Comparison of ENCODE assay signal across 9 mouse cellular contexts in genomic region chr3:88136945-88137494, GRCm38 (mm10). TPM values are rescaled to one million over a fixed set of nuclear protein-coding genes. Genes with fewer than 3 reads are reported as not detected.
DNase-seq lines count a peak whose midpoint lies in the region; ATAC-seq and TF ChIP-seq lines count a peak whose summit lies in the region.
"Had no signal": no experiment of that assay in that cellular context is flagged by ENCODE, and none has a peak within 500 bp of the region (broad histone marks: within the 10 kb centered on the region; RNA-seq: fewer than 3 reads in every experiment).

No protein-coding gene starts in this region.

- H3K9me3 ChIP-seq in lung, embryonic 15.5 days, result no peaks in the 10 kb centered on the region
- H3K9me3 ChIP-seq in embryonic facial prominence, embryonic 15.5 days (replicated peaks), result no peaks in the 10 kb centered on the region
- no peaks in the 10 kb centered on the region for H3K9me3 ChIP-seq in liver, postnatal 0 days (ENCODE audit: low read length)

- 72% methylated on average over 4 of the region's 4 CpGs for WGBS in lung, embryonic 15.5 days
- WGBS in embryonic facial prominence, embryonic 15.5 days, result 80% methylated on average over 4 of the region's 4 CpGs
- WGBS in liver, postnatal 0 days (ENCODE audit: insufficient replicate concordance), result 66% methylated on average over 4 of the region's 4 CpGs

- ATAC-seq in cerebellum, adult (ENCODE audit: insufficient number of reproducible peaks, low FRiP score, low TSS enrichment), result no peak
- ATAC-seq in lung, embryonic 15.5 days (ENCODE audit: borderline replicate concordance, extremely low read depth, low FRiP score, low TSS enrichment), result no peak
- no peak for ATAC-seq in embryonic facial prominence, embryonic 15.5 days (ENCODE audit: insufficient number of reproducible peaks, low FRiP score, low TSS enrichment, low read depth)
- no peak for ATAC-seq in liver, postnatal 0 days

- H3K27me3 ChIP-seq in lung, embryonic 15.5 days, result no peaks in the 10 kb centered on the region
- no peaks in the 10 kb centered on the region for H3K27me3 ChIP-seq in embryonic facial prominence, embryonic 15.5 days
- no peaks in the 10 kb centered on the region for H3K27me3 ChIP-seq in liver, postnatal 0 days (ENCODE audit: insufficient read depth, low read length)

- H3K27ac ChIP-seq in lung, embryonic 15.5 days, result peak overlapping the region; percentile 99
- peak overlapping the region; percentile 100 for H3K27ac ChIP-seq in embryonic facial prominence, embryonic 15.5 days (replicated peaks)
- peak overlapping the region; percentile 31 for H3K27ac ChIP-seq in liver, postnatal 0 days (ENCODE audit: low read depth)

- peak overlapping the region; percentile 93 for H3K4me2 ChIP-seq in lung, embryonic 15.5 days
- 0 out of 2 replicates have a peak overlapping the region, but pooled peaks have one; percentile 95 for H3K4me2 ChIP-seq in embryonic facial prominence, embryonic 15.5 days (replicated peaks)
- peak overlapping the region; percentile 79; the same call in 1 of the 2 replicates for H3K4me2 ChIP-seq in liver, postnatal 0 days (ENCODE audit: low read depth, low read length)

- no peak for TF ChIP-seq EP300 in liver, postnatal 0 days (IDR thresholded peaks at IDR 0.05; ENCODE audit: low read depth)

- no peak for TF ChIP-seq CTCF in liver, postnatal 0 days (IDR thresholded peaks at IDR 0.05; ENCODE audit: low read depth)

- no peak overlapping the region for H3K4me3 ChIP-seq in lung, embryonic 15.5 days
- peak overlapping the region; percentile 62; the same call in 1 of the 2 replicates for H3K4me3 ChIP-seq in embryonic facial prominence, embryonic 15.5 days (replicated peaks)
- no peak overlapping the region for H3K4me3 ChIP-seq in liver, postnatal 0 days (ENCODE audit: low read depth, low read length)

- H3K36me3 ChIP-seq in lung, embryonic 15.5 days, result no peaks in the 10 kb centered on the region
- H3K36me3 ChIP-seq in embryonic facial prominence, embryonic 15.5 days, result no peaks in the 10 kb centered on the region
- H3K36me3 ChIP-seq in liver, postnatal 0 days (replicated peaks; ENCODE audit: insufficient read depth, low read length), result no peaks in the 10 kb centered on the region

- DNase-seq in cerebellum, adult 9-10 months, result peak; percentile 46
- no peak for DNase-seq in lung, postnatal 25 days (ENCODE audit: low spot score)
- DNase-seq in liver, postnatal 0 days, result no peak
- DNase-seq in left cerebral cortex, adult 9 months (ENCODE audit: low spot score in 2 of 2), result no peak
- no peak for DNase-seq in kidney, postnatal 4 days
- DNase-seq: kidney, adult 8-10 months had no signal

- H3K4me1 ChIP-seq in lung, embryonic 15.5 days, result peaks cover 47% of the 10 kb centered on the region
- H3K4me1 ChIP-seq in embryonic facial prominence, embryonic 15.5 days, result peaks cover 50% of the 10 kb centered on the region
- peaks cover 35% of the 10 kb centered on the region for H3K4me1 ChIP-seq in liver, postnatal 0 days (ENCODE audit: insufficient read depth)

- H3K9ac ChIP-seq in lung, embryonic 15.5 days, result no peak overlapping the region
- H3K9ac ChIP-seq in embryonic facial prominence, embryonic 15.5 days, result no peak overlapping the region
- no peak overlapping the region for H3K9ac ChIP-seq in liver, postnatal 0 days (replicated peaks)

RNA-seq across cellular contexts. Expression of gene Mef2d, which starts 5.2 kb away (rescaled TPM):
- polyA plus RNA-seq in lung, embryonic 15.5 days (2015; fragmentation: Nextera tagmentation; extraction: Ambion mirVana), result 16.7 and 20.4 TPM in 2 replicates
- polyA plus RNA-seq in embryonic facial prominence, embryonic 15.5 days (2015; fragmentation: Nextera tagmentation; extraction: Ambion mirVana), result 31.0 and 31.1 TPM in 2 replicates
- 5.7 and 6.4 TPM in 2 replicates for polyA plus RNA-seq in liver, postnatal 0 days (2015; fragmentation: Nextera tagmentation; extraction: Ambion mirVana)

RNA-seq across cellular contexts. Expression of gene Iqgap3, which starts 55.2 kb away (rescaled TPM):
- 25.2 and 26.6 TPM in 2 replicates for polyA plus RNA-seq in lung, embryonic 15.5 days (2015; fragmentation: Nextera tagmentation; extraction: Ambion mirVana)
- 15.9 and 16.8 TPM in 2 replicates for polyA plus RNA-seq in embryonic facial prominence, embryonic 15.5 days (2015; fragmentation: Nextera tagmentation; extraction: Ambion mirVana)
- polyA plus RNA-seq in liver, postnatal 0 days (2015; fragmentation: Nextera tagmentation; extraction: Ambion mirVana), result 2.9 and 3.2 TPM in 2 replicates

RNA-seq across cellular contexts. Expression of gene Ttc24, which starts 58.9 kb away (rescaled TPM):
- polyA plus RNA-seq in lung, embryonic 15.5 days (2015; fragmentation: Nextera tagmentation; extraction: Ambion mirVana), result not detected in 2 replicates
- 0.35 and 0.52 TPM in 2 replicates for polyA plus RNA-seq in embryonic facial prominence, embryonic 15.5 days (2015; fragmentation: Nextera tagmentation; extraction: Ambion mirVana)
- not detected in 2 replicates for polyA plus RNA-seq in liver, postnatal 0 days (2015; fragmentation: Nextera tagmentation; extraction: Ambion mirVana)

Comparison
In these comparisons a context has a peak if more than half of its experiments do, and no peak if none do; other contexts are left out.
1. H3K27ac ChIP-seq: peak in every context shown above with its lines; median percentile 100 in embryonic facial prominence, embryonic 15.5 days; 99 in lung, embryonic 15.5 days; 31 in liver, postnatal 0 days.